Mouse (Mus musculus): ENCODE data around the gene Aldh16a1. TPM values are rescaled to one million over a fixed set of nuclear protein-coding genes. Genes with fewer than 3 reads are reported as not detected.
"Not testable (repeated sequence)": the region's sequence is repeated elsewhere in the genome, so short reads cannot be mapped to it uniquely, and the experiment has no call there.

Aldh16a1 gene
- polyA plus RNA-seq, 1 experiment from 2014 or later: 49.3 TPM

- Histone ChIP-seq H3K4me1 (peaks cover 36% of the 10 kb centered on the region), H3K9ac (peak within 1 kb of the TSS; percentile 94), H3K9me3 (no peaks in the 10 kb centered on the region), H3K27ac (peak within 1 kb of the TSS; percentile 90), H3K4me2 (peak within 1 kb of the TSS; percentile 77), H3K27me3 (replicated peaks) (no peaks in the 10 kb centered on the region), H3K4me3 (replicated peaks) (peak within 1 kb of the TSS; percentile 74), H3K36me3 (peaks cover 26% of the 10 kb centered on the region)
- under 1% methylated on average over 48 of the region's 48 CpGs for WGBS
- ATAC-seq (ENCODE audit: insufficient read depth, low FRiP score, low read depth): peak; percentile 92
Measured at GRCm38 (mm10) chr7:45128624-45129246, 25.6 kb downstream of the Aldh16a1 start, which contains the start of gene Rpl13a. TSS of gene Rpl13a (minus strand) at chr7:45128761.

GRCm38 (mm10) chr7:45127700-45128224, 26.6 kb downstream of the Aldh16a1 start:
- under 1% methylated on average over 6 of the region's 6 CpGs for WGBS
- Histone ChIP-seq H3K27ac (peak overlapping the region; percentile 90), H3K4me2 (peak overlapping the region; percentile 77), H3K27me3 (replicated peaks) (no peaks in the 10 kb centered on the region), H3K36me3 (peaks cover 31% of the 10 kb centered on the region), H3K9me3 (no peaks in the 10 kb centered on the region), H3K9ac (peak overlapping the region; percentile 94), H3K4me3 (replicated peaks) (peak overlapping the region; percentile 74), H3K4me1 (peaks cover 44% of the 10 kb centered on the region)
- ATAC-seq (ENCODE audit: insufficient read depth, low FRiP score, low read depth): no peak

DNA sequence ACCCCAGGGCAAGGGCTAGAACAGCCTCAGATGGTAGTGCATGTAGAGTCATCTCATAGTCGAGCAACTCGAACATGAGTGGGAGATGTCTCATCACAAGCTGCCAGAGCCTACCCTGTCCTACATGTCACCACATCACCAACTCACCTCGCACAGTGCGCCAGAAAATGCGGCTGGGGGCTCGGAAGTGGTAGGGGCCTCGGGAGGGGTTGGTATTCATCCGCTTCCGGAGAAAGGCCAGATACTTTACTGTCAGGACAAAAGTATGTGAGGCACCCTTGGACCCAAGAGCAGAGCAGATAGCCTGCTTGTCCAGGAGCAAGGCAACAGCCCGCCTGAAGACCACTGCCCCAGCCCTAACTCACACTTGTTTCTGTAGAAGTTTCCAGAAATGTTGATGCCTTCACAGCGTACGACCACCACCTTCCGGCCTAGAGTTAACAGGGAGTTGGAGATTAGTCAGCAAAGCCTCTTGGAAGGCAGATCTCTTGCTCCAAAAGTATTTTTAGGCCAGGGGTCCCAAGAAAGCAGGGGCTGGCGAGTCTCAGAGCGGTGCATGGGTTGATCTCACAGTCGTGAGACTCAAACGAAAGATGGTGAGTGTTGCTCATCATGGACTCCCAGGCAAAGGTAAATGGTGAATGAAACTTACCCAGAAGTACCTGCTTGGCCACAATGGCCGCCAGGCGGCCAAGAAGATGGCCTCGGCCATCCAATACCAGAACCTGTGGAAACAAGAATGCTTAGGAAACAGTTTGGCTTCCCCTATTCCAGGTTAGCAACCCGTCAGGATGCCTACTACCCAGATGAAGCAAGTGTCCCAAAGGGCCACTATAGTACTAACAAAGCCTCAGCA, 27.3 kb downstream of the Aldh16a1 start:
- H3K36me3 ChIP-seq: peaks cover 37% of the 10 kb centered on the region
- H3K4me1 ChIP-seq: peaks cover 49% of the 10 kb centered on the region
- no peaks in the 10 kb centered on the region for H3K27me3 ChIP-seq (replicated peaks)
- no peak for ATAC-seq (ENCODE audit: insufficient read depth, low FRiP score, low read depth)
- 37% methylated on average over 21 of the region's 21 CpGs for WGBS
- peak overlapping the region; percentile 74 for H3K4me3 ChIP-seq (replicated peaks)
- H3K4me2 ChIP-seq: peak overlapping the region; percentile 77
- peak overlapping the region; percentile 94 for H3K9ac ChIP-seq
- H3K9me3 ChIP-seq: no peaks in the 10 kb centered on the region
- peak overlapping the region; percentile 90 for H3K27ac ChIP-seq

DNA sequence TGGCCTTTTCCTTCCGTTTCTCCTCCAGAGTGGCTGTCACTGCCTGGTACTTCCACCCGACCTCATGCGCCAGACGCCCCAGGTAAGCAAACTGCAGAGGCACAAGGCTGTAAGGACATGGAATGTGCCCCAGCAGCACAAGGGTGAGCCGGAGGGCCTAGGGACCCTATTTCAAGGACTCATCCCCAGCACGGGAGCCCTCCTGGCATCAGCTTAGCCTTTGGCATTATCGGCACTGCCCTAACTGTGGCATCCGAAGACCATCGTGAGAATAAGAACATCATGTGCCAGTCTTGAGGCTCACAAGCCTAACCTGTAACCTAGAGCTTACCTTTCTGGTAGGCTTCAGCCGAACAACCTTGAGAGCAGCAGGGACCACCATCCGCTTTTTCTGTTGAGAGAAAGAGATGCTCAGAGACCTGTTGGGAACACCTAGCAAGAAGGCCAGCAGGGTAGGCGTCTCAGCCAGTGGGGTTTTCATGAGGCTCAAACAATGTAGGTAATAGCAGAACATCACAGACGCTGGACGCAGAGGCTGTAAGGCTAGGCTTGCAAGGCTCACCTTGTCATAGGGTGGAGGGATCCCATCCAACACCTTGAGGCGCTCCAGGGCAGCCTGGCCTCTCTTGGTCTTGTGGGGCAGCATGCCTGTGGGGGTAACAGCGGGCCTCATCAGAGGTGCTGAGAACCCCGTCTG, 28.1 kb downstream of the Aldh16a1 start:
- Histone ChIP-seq H3K4me2 (peak overlapping the region; percentile 77), H3K27ac (peak overlapping the region; percentile 90), H3K4me3 (replicated peaks) (peak overlapping the region; percentile 74), H3K27me3 (replicated peaks) (no peaks in the 10 kb centered on the region), H3K9me3 (no peaks in the 10 kb centered on the region), H3K4me1 (peaks cover 57% of the 10 kb centered on the region), H3K36me3 (peaks cover 44% of the 10 kb centered on the region), H3K9ac (peak overlapping the region; percentile 94)
- ATAC-seq (ENCODE audit: insufficient read depth, low FRiP score, low read depth): no peak
- 74% methylated on average over 17 of the region's 17 CpGs for WGBS

DNA sequence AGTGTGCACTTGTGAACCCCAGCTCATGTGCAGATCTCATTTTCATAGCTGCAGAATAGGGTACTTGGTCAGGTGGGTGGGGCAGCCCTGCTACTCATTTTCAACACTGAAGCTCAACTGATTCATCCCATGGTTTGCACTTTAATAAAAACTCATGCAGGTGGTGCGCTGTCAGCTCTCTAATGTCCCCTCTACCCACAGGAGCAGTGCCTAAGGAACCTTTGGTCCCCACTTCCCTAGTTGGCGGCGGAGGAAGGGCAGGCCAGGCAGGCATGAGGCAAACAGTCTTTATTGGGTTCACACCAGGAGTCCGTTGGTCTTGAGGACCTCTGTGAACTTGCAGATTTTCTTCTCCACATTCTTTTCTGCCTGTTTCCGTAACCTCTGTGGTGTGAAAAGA, 28.7 kb downstream of the Aldh16a1 start:
- not testable (repeated sequence) for H3K4me3 ChIP-seq (replicated peaks); ATAC-seq (ENCODE audit: insufficient read depth, low FRiP score, low read depth); H3K9me3 ChIP-seq; H3K9ac ChIP-seq; H3K27me3 ChIP-seq (replicated peaks)
- Histone ChIP-seq H3K36me3 (peaks cover 50% of the 10 kb centered on the region), H3K4me2 (peak overlapping the region; percentile 50), H3K27ac (peak overlapping the region; percentile 90), H3K4me1 (peaks cover 57% of the 10 kb centered on the region)
- 70% methylated on average over 5 of the region's 5 CpGs for WGBS

DNA sequence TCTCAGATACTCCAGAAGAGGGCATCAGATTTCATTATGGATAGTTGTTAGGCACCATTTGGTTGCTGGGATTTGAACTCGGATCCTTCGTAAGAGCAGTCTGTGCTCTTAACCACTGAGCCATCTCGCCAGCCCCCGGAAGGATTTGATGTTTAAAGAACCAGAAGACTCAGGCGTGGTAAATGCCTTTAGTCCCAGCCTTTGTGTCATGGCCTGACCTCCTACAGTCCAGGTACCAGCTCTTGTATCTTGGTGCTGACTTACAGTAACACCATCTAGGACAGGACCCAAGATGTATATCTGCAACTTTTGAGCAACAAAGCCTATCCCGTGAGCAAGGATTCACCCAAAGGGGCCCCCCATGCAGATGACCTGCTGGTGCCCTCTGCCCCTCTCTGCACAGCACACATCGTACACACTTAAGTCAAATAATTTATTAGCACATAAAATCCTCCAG, 29.2 kb downstream of the Aldh16a1 start:
- ATAC-seq (ENCODE audit: insufficient read depth, low FRiP score, low read depth): no peak
- peaks cover 57% of the 10 kb centered on the region for H3K4me1 ChIP-seq
- 22% methylated on average over 7 of the region's 7 CpGs for WGBS
- H3K27ac ChIP-seq: peak overlapping the region; percentile 88
- no peak overlapping the region for H3K9ac ChIP-seq
- H3K4me3 ChIP-seq (replicated peaks): peak overlapping the region; percentile 96; the same call in 1 of the 2 replicates
- H3K36me3 ChIP-seq: peaks cover 54% of the 10 kb centered on the region
- H3K27me3 ChIP-seq (replicated peaks): no peaks in the 10 kb centered on the region
- no peaks in the 10 kb centered on the region for H3K9me3 ChIP-seq
- H3K4me2 ChIP-seq: peak overlapping the region; percentile 50; the same call in 1 of the 2 replicates

- 1% methylated on average over 59 of the region's 59 CpGs for WGBS
- H3K9me3 ChIP-seq: no peaks in the 10 kb centered on the region
- peak within 1 kb of the TSS; percentile 81 for H3K4me2 ChIP-seq
- peak within 1 kb of the TSS; percentile 96 for H3K4me3 ChIP-seq (replicated peaks)
- peaks cover 61% of the 10 kb centered on the region for H3K36me3 ChIP-seq
- peak within 1 kb of the TSS; percentile 98 for H3K9ac ChIP-seq
- H3K4me1 ChIP-seq: peaks cover 51% of the 10 kb centered on the region
- peak within 1 kb of the TSS; percentile 88 for H3K27ac ChIP-seq
- ATAC-seq (ENCODE audit: insufficient read depth, low FRiP score, low read depth): peak; percentile 82
- no peaks in the 10 kb centered on the region for H3K27me3 ChIP-seq (replicated peaks)
Measured at GRCm38 (mm10) chr7:45124224-45125143, 29.9 kb downstream of the Aldh16a1 start, which contains the start of gene Rps11. TSS of gene Rps11 (minus strand) at chr7:45124439.

DNA sequence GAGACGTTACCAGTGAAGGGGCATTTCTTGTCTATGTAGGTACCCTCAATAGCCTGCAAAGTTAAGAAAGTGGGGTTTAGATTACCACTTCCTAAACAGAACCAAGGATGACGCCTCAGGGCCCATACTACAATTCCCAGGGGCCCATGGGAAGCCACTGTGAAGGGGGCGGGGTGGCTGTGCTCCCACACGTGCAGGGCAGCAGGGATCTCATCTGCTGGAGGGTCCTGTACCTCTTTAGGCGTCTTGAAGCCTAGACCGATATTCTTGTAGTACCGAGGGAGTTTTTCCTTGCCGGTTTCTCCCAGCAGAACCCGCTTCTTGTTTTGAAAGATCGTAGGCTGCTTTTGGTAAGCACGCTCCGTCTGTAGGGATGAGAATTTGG, 31.2 kb downstream of the Aldh16a1 start:
- peak overlapping the region; percentile 96 for H3K4me3 ChIP-seq (replicated peaks)
- H3K9ac ChIP-seq: peak overlapping the region; percentile 98
- peaks cover 47% of the 10 kb centered on the region for H3K4me1 ChIP-seq
- no peaks in the 10 kb centered on the region for H3K27me3 ChIP-seq (replicated peaks)
- H3K4me2 ChIP-seq: peak overlapping the region; percentile 81
- H3K27ac ChIP-seq: peak overlapping the region; percentile 87
- H3K9me3 ChIP-seq: no peaks in the 10 kb centered on the region
- ATAC-seq (ENCODE audit: insufficient read depth, low FRiP score, low read depth): no peak
- WGBS: 15% methylated on average over 12 of the region's 12 CpGs
- peaks cover 61% of the 10 kb centered on the region for H3K36me3 ChIP-seq

DNA sequence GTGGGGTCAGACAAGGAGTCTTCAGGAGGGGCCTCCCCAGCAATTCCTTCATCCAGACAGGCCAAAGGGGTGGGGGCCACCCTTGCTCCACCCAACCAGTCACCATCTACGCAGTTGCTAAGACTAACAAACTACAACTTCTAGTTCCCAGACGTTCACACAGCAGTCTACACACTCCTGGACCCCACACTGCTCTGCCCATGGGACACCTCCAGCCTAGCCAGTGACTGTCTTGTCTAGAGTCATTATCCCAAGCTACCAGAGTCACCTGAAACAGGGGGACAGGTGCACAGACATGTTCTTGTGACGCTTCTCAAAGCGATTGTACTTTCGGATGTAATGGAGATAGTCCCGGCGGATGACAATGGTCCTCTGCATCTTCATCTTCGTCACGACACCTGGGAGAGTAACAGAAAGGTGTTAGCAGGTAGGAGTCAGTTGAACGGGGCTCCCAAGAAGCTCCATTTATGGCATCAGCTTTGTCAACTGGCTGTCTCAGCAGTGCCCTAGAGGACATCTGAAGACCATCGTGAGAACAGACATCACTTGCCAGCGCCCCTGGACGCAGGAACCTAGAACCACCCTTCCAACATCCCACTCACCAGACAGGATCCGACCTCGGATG, 31.7 kb downstream of the Aldh16a1 start:
- H3K4me1 ChIP-seq: peaks cover 46% of the 10 kb centered on the region
- peak overlapping the region; percentile 87; the same call in 1 of the 2 replicates for H3K27ac ChIP-seq
- WGBS: 76% methylated on average over 15 of the region's 15 CpGs
- H3K4me3 ChIP-seq (replicated peaks): peak overlapping the region; percentile 96
- peak overlapping the region; percentile 81 for H3K4me2 ChIP-seq
- peaks cover 61% of the 10 kb centered on the region for H3K36me3 ChIP-seq
- H3K9ac ChIP-seq: peak overlapping the region; percentile 98
- ATAC-seq (ENCODE audit: insufficient read depth, low FRiP score, low read depth): no peak
- no peaks in the 10 kb centered on the region for H3K9me3 ChIP-seq
- no peaks in the 10 kb centered on the region for H3K27me3 ChIP-seq (replicated peaks)

GRCm38 (mm10) chr7:45121966-45122365, 32.4 kb downstream of the Aldh16a1 start:
- Histone ChIP-seq H3K27ac (0 out of 2 replicates have a peak overlapping the region, but pooled peaks have one; percentile 41), H3K9ac (no peak overlapping the region; the same call in 1 of the 2 replicates), H3K4me3 (replicated peaks) (no peak overlapping the region), H3K4me2 (peak overlapping the region; percentile 14), H3K36me3 (peaks cover 58% of the 10 kb centered on the region), H3K27me3 (replicated peaks) (no peaks in the 10 kb centered on the region), H3K4me1 (peaks cover 39% of the 10 kb centered on the region), H3K9me3 (no peaks in the 10 kb centered on the region)
- no peak for ATAC-seq (ENCODE audit: insufficient read depth, low FRiP score, low read depth)
